Comparison of ENCODE assay signal across 10 mouse cellular contexts in genomic region chr10:81299585-81300351, GRCm38 (mm10). TPM values are rescaled to one million over a fixed set of nuclear protein-coding genes. Genes with fewer than 3 reads are reported as not detected.
DNase-seq lines count a peak whose midpoint lies in the region; ATAC-seq and TF ChIP-seq lines count a peak whose summit lies in the region.
"Had no signal": no experiment of that assay in that cellular context is flagged by ENCODE, and none has a peak within 500 bp of the region (broad histone marks: within the 10 kb centered on the region; RNA-seq: fewer than 3 reads in every experiment).

No protein-coding gene starts in this region.

- no peaks in the 10 kb centered on the region for H3K27me3 ChIP-seq in forebrain, embryonic 12.5 days
- H3K27me3 ChIP-seq in forebrain, embryonic 14.5 days (replicated peaks; ENCODE audit: control insufficient read depth, insufficient read depth, low read length) = no peaks in the 10 kb centered on the region
- no peaks in the 10 kb centered on the region for H3K27me3 ChIP-seq in midbrain, embryonic 10.5 days (ENCODE audit: low read depth, poor library complexity, severe bottlenecking)
- H3K27me3 ChIP-seq in midbrain, embryonic 14.5 days (ENCODE audit: control insufficient read depth, insufficient read depth, low read length) = no peaks in the 10 kb centered on the region
- no peaks in the 10 kb centered on the region for H3K27me3 ChIP-seq in kidney, embryonic 14.5 days (ENCODE audit: control insufficient read depth, insufficient read depth, low read length)
- no peaks in the 10 kb centered on the region for H3K27me3 ChIP-seq in small intestine, adult 2 months (ENCODE audit: control insufficient read depth, insufficient read depth, low read length)
- no peaks in the 10 kb centered on the region for H3K27me3 ChIP-seq in forebrain, embryonic 10.5 days (ENCODE audit: poor library complexity, severe bottlenecking)

- H3K36me3 ChIP-seq in forebrain, embryonic 12.5 days (replicated peaks) = peaks cover 12% of the 10 kb centered on the region; the same call in 1 of the 2 replicates
- H3K36me3 ChIP-seq in forebrain, embryonic 14.5 days (ENCODE audit: control insufficient read depth, insufficient read depth, low read length) = peaks cover 4% of the 10 kb centered on the region; the same call in 1 of the 2 replicates
- H3K36me3 ChIP-seq in midbrain, embryonic 10.5 days = peaks cover 39% of the 10 kb centered on the region
- no peaks in the 10 kb centered on the region for H3K36me3 ChIP-seq in midbrain, embryonic 14.5 days (ENCODE audit: control insufficient read depth, insufficient read depth, low read length)
- H3K36me3 ChIP-seq in kidney, embryonic 14.5 days (ENCODE audit: control insufficient read depth, insufficient read depth, low read length) = no peaks in the 10 kb centered on the region
- H3K36me3 ChIP-seq in small intestine, adult 2 months (ENCODE audit: control insufficient read depth, insufficient read depth, low read length) = no peaks in the 10 kb centered on the region
- H3K36me3 ChIP-seq in forebrain, embryonic 10.5 days (replicated peaks) = peaks cover 45% of the 10 kb centered on the region

- no peak overlapping the region for H3K4me2 ChIP-seq in forebrain, embryonic 12.5 days
- no peak overlapping the region for H3K4me2 ChIP-seq in forebrain, embryonic 14.5 days (ENCODE audit: low read length)
- H3K4me2 ChIP-seq in midbrain, embryonic 14.5 days (ENCODE audit: low read length) = no peak overlapping the region
- no peak overlapping the region for H3K4me2 ChIP-seq in kidney, embryonic 14.5 days (replicated peaks; ENCODE audit: low read depth, low read length)

- H3K9me3 ChIP-seq in forebrain, embryonic 12.5 days = no peaks in the 10 kb centered on the region
- H3K9me3 ChIP-seq in forebrain, embryonic 14.5 days (replicated peaks; ENCODE audit: control insufficient read depth, low read length) = no peaks in the 10 kb centered on the region
- H3K9me3 ChIP-seq in midbrain, embryonic 10.5 days (replicated peaks) = no peaks in the 10 kb centered on the region
- no peaks in the 10 kb centered on the region for H3K9me3 ChIP-seq in midbrain, embryonic 14.5 days (ENCODE audit: control insufficient read depth, low read length)
- H3K9me3 ChIP-seq in kidney, embryonic 14.5 days (ENCODE audit: control insufficient read depth, low read length) = no peaks in the 10 kb centered on the region
- no peaks in the 10 kb centered on the region for H3K9me3 ChIP-seq in forebrain, embryonic 10.5 days

- TF ChIP-seq POLR2A in small intestine, adult 2 months (IDR thresholded peaks at IDR 0.05; ENCODE audit: low read depth, low read length) = no peak

- H3K4me1 ChIP-seq in forebrain, embryonic 12.5 days = peaks cover 43% of the 10 kb centered on the region
- peaks cover 2% of the 10 kb centered on the region for H3K4me1 ChIP-seq in forebrain, embryonic 14.5 days (ENCODE audit: control insufficient read depth, insufficient read depth, low read length)
- peaks cover 85% of the 10 kb centered on the region for H3K4me1 ChIP-seq in midbrain, embryonic 10.5 days
- H3K4me1 ChIP-seq in midbrain, embryonic 14.5 days (ENCODE audit: control insufficient read depth, insufficient read depth, low read length) = peaks cover 12% of the 10 kb centered on the region
- H3K4me1 ChIP-seq in kidney, embryonic 14.5 days (ENCODE audit: control insufficient read depth, insufficient read depth, low read length) = peaks cover 48% of the 10 kb centered on the region
- H3K4me1 ChIP-seq in small intestine, adult 2 months (ENCODE audit: control insufficient read depth, insufficient read depth, insufficient read length, low read length) = peaks cover 48% of the 10 kb centered on the region
- H3K4me1 ChIP-seq in forebrain, embryonic 10.5 days = peaks cover 75% of the 10 kb centered on the region

- H3K27ac ChIP-seq in forebrain, embryonic 12.5 days = no peak overlapping the region
- H3K27ac ChIP-seq in forebrain, embryonic 14.5 days (ENCODE audit: low read depth, low read length) = no peak overlapping the region
- peak overlapping the region; percentile 52; the same call in 1 of the 2 replicates for H3K27ac ChIP-seq in midbrain, embryonic 10.5 days (replicated peaks)
- H3K27ac ChIP-seq in midbrain, embryonic 14.5 days (replicated peaks; ENCODE audit: low read depth, low read length) = no peak overlapping the region
- peak overlapping the region; percentile 82 for H3K27ac ChIP-seq in kidney, embryonic 14.5 days (ENCODE audit: low read depth, low read length)
- peak overlapping the region; percentile 64 for H3K27ac ChIP-seq in small intestine, adult 2 months (ENCODE audit: insufficient read depth, low read depth, low read length)
- H3K27ac ChIP-seq in forebrain, embryonic 10.5 days = no peak overlapping the region

- TF ChIP-seq CTCF in small intestine, adult 2 months (IDR thresholded peaks at IDR 0.05; ENCODE audit: extremely low read depth, insufficient read length, insufficient replicate concordance, low read depth, low read length) = no peak

- no peak overlapping the region for H3K4me3 ChIP-seq in forebrain, embryonic 12.5 days (replicated peaks)
- H3K4me3 ChIP-seq in forebrain, embryonic 14.5 days (ENCODE audit: low read depth, low read length) = no peak overlapping the region
- H3K4me3 ChIP-seq in midbrain, embryonic 10.5 days = no peak overlapping the region
- H3K4me3 ChIP-seq in midbrain, embryonic 14.5 days (replicated peaks; ENCODE audit: low read depth, low read length) = no peak overlapping the region
- H3K4me3 ChIP-seq in kidney, embryonic 14.5 days (ENCODE audit: low read length) = no peak overlapping the region
- no peak overlapping the region for H3K4me3 ChIP-seq in small intestine, adult 2 months (ENCODE audit: low read depth, low read length)
- H3K4me3 ChIP-seq in forebrain, embryonic 10.5 days = no peak overlapping the region

- H3K9ac ChIP-seq in forebrain, embryonic 12.5 days = peak overlapping the region; percentile 7; the same call in 1 of the 2 replicates
- H3K9ac ChIP-seq in forebrain, embryonic 14.5 days (ENCODE audit: low read length) = no peak overlapping the region
- no peak overlapping the region for H3K9ac ChIP-seq in midbrain, embryonic 14.5 days (replicated peaks; ENCODE audit: low read length)
- H3K9ac ChIP-seq in kidney, embryonic 14.5 days (ENCODE audit: low read depth, low read length) = 0 out of 2 replicates have a peak overlapping the region, but pooled peaks have one; percentile 18

- 88% methylated on average over 14 of the region's 14 CpGs for WGBS in forebrain, embryonic 12.5 days
- 96% methylated on average over 14 of the region's 14 CpGs for WGBS in forebrain, embryonic 14.5 days
- 92% methylated on average over 14 of the region's 14 CpGs for WGBS in midbrain, embryonic 10.5 days
- WGBS in midbrain, embryonic 14.5 days = 90% methylated on average over 14 of the region's 14 CpGs
- 84% methylated on average over 14 of the region's 14 CpGs for WGBS in kidney, embryonic 14.5 days
- 82% methylated on average over 14 of the region's 14 CpGs for WGBS in small intestine, adult 2 months
- WGBS in forebrain, embryonic 10.5 days = 89% methylated on average over 14 of the region's 14 CpGs

- ATAC-seq in forebrain, embryonic 12.5 days (ENCODE audit: low FRiP score) = no peak
- ATAC-seq in forebrain, embryonic 14.5 days = no peak
- no peak for ATAC-seq in midbrain, embryonic 14.5 days (ENCODE audit: low FRiP score, low TSS enrichment)
- ATAC-seq in kidney, embryonic 14.5 days (ENCODE audit: low FRiP score, low TSS enrichment) = no peak
- ATAC-seq: activated CD4-positive, CD25-positive, alpha-beta regulatory T cell, adult 4 months had no signal

- DNase-seq in forebrain, embryonic 14.5 days (ENCODE audit: low spot score) = no peak
- no peak for DNase-seq in midbrain, embryonic 10.5 days (ENCODE audit: low spot score)
- DNase-seq in midbrain, embryonic 14.5 days = no peak
- DNase-seq in thymus, postnatal 10 days (ENCODE audit: low spot score in 2 of 2) = no peak
- no peak for DNase-seq in forebrain, embryonic 10.5 days (ENCODE audit: extremely low spot score, low spot score)
- DNase-seq: gastrocnemius, postnatal 36 days had no signal

RNA-seq across cellular contexts. Expression of gene Pip5k1c, which starts 7.0 kb away (rescaled TPM):
- 84.1 and 98.7 TPM in 2 replicates for polyA plus RNA-seq in forebrain, embryonic 12.5 days (2016; fragmentation: Nextera tagmentation; extraction: Ambion mirVana)
- 76.4 and 114 TPM in 2 replicates for polyA plus RNA-seq in forebrain, embryonic 14.5 days (2014; fragmentation: Nextera tagmentation; extraction: Ambion mirVana)
- 55.0 and 60.8 TPM in 2 replicates for polyA plus RNA-seq in midbrain, embryonic 10.5 days (2016; fragmentation: Nextera tagmentation; extraction: Ambion mirVana)
- 102 and 132 TPM in 2 replicates for polyA plus RNA-seq in midbrain, embryonic 14.5 days (2014; fragmentation: Nextera tagmentation; extraction: Ambion mirVana)
- polyA plus RNA-seq in kidney, embryonic 14.5 days (2014; fragmentation: Nextera tagmentation; extraction: Ambion mirVana) = 25.4 and 60.7 TPM in 2 replicates
- polyA plus RNA-seq in small intestine, adult 2 months (2012; rRNA removed) = 26.1 and 50.8 TPM in 2 replicates
- polyA plus RNA-seq in forebrain, embryonic 10.5 days (2016; fragmentation: Nextera tagmentation; extraction: Ambion mirVana) = 60.6 and 62.1 TPM in 2 replicates

RNA-seq across cellular contexts. Expression of gene Tjp3, which starts 8.4 kb away (rescaled TPM):
- 9.7 and 11.4 TPM in 2 replicates for polyA plus RNA-seq in forebrain, embryonic 12.5 days (2016; fragmentation: Nextera tagmentation; extraction: Ambion mirVana)
- 4.8 and 7.0 TPM in 2 replicates for polyA plus RNA-seq in forebrain, embryonic 14.5 days (2014; fragmentation: Nextera tagmentation; extraction: Ambion mirVana)
- 6.5 and 6.9 TPM in 2 replicates for polyA plus RNA-seq in midbrain, embryonic 10.5 days (2016; fragmentation: Nextera tagmentation; extraction: Ambion mirVana)
- 4.4 and 5.7 TPM in 2 replicates for polyA plus RNA-seq in midbrain, embryonic 14.5 days (2014; fragmentation: Nextera tagmentation; extraction: Ambion mirVana)
- polyA plus RNA-seq in kidney, embryonic 14.5 days (2014; fragmentation: Nextera tagmentation; extraction: Ambion mirVana) = 7.6 and 11.6 TPM in 2 replicates
- polyA plus RNA-seq in small intestine, adult 2 months (2012; rRNA removed) = 124 and 239 TPM in 2 replicates
- polyA plus RNA-seq in forebrain, embryonic 10.5 days (2016; fragmentation: Nextera tagmentation; extraction: Ambion mirVana) = 8.8 and 10.1 TPM in 2 replicates

RNA-seq across cellular contexts. Expression of gene Cactin, which starts 21.1 kb away (rescaled TPM):
- polyA plus RNA-seq in forebrain, embryonic 12.5 days (2016; fragmentation: Nextera tagmentation; extraction: Ambion mirVana) = 60.8 and 61.8 TPM in 2 replicates
- 16.8 and 22.2 TPM in 2 replicates for polyA plus RNA-seq in forebrain, embryonic 14.5 days (2014; fragmentation: Nextera tagmentation; extraction: Ambion mirVana)
- polyA plus RNA-seq in midbrain, embryonic 10.5 days (2016; fragmentation: Nextera tagmentation; extraction: Ambion mirVana) = 53.5 and 53.6 TPM in 2 replicates
- 22.6 and 22.8 TPM in 2 replicates for polyA plus RNA-seq in midbrain, embryonic 14.5 days (2014; fragmentation: Nextera tagmentation; extraction: Ambion mirVana)
- polyA plus RNA-seq in kidney, embryonic 14.5 days (2014; fragmentation: Nextera tagmentation; extraction: Ambion mirVana) = 21.4 and 29.6 TPM in 2 replicates
- 16.6 and 29.2 TPM in 2 replicates for polyA plus RNA-seq in small intestine, adult 2 months (2012; rRNA removed)
- polyA plus RNA-seq in forebrain, embryonic 10.5 days (2016; fragmentation: Nextera tagmentation; extraction: Ambion mirVana) = 56.0 and 56.7 TPM in 2 replicates

RNA-seq across cellular contexts. Expression of gene Tbxa2r, which starts 28.8 kb away (rescaled TPM):
- 2.1 and 2.9 TPM in 2 replicates for polyA plus RNA-seq in forebrain, embryonic 12.5 days (2016; fragmentation: Nextera tagmentation; extraction: Ambion mirVana)
- 2.9 and 4.1 TPM in 2 replicates for polyA plus RNA-seq in forebrain, embryonic 14.5 days (2014; fragmentation: Nextera tagmentation; extraction: Ambion mirVana)
- polyA plus RNA-seq in midbrain, embryonic 10.5 days (2016; fragmentation: Nextera tagmentation; extraction: Ambion mirVana) = 2.9 and 3.3 TPM in 2 replicates
- 2.9 and 3.7 TPM in 2 replicates for polyA plus RNA-seq in midbrain, embryonic 14.5 days (2014; fragmentation: Nextera tagmentation; extraction: Ambion mirVana)
- 8.7 and 10.1 TPM in 2 replicates for polyA plus RNA-seq in kidney, embryonic 14.5 days (2014; fragmentation: Nextera tagmentation; extraction: Ambion mirVana)
- polyA plus RNA-seq in small intestine, adult 2 months (2012; rRNA removed) = 10.0 and 10.2 TPM in 2 replicates
- 2.4 and 3.0 TPM in 2 replicates for polyA plus RNA-seq in forebrain, embryonic 10.5 days (2016; fragmentation: Nextera tagmentation; extraction: Ambion mirVana)

RNA-seq across cellular contexts. Expression of gene Apba3, which starts 33.0 kb away (rescaled TPM):
- polyA plus RNA-seq in forebrain, embryonic 12.5 days (2016; fragmentation: Nextera tagmentation; extraction: Ambion mirVana) = 31.1 and 33.3 TPM in 2 replicates
- 30.5 and 36.8 TPM in 2 replicates for polyA plus RNA-seq in forebrain, embryonic 14.5 days (2014; fragmentation: Nextera tagmentation; extraction: Ambion mirVana)
- 50.5 and 55.5 TPM in 2 replicates for polyA plus RNA-seq in midbrain, embryonic 10.5 days (2016; fragmentation: Nextera tagmentation; extraction: Ambion mirVana)
- polyA plus RNA-seq in midbrain, embryonic 14.5 days (2014; fragmentation: Nextera tagmentation; extraction: Ambion mirVana) = 25.1 and 27.5 TPM in 2 replicates
- 51.4 and 52.7 TPM in 2 replicates for polyA plus RNA-seq in kidney, embryonic 14.5 days (2014; fragmentation: Nextera tagmentation; extraction: Ambion mirVana)
- polyA plus RNA-seq in small intestine, adult 2 months (2012; rRNA removed) = 100 and 207 TPM in 2 replicates
- polyA plus RNA-seq in forebrain, embryonic 10.5 days (2016; fragmentation: Nextera tagmentation; extraction: Ambion mirVana) = 51.9 and 52.1 TPM in 2 replicates

Comparison
In these comparisons a context has a peak if more than half of its experiments do, and no peak if none do; other contexts are left out.
1. H3K27ac ChIP-seq: peak in midbrain, embryonic 10.5 days (single experiment), kidney, embryonic 14.5 days (single experiment) and small intestine, adult 2 months (single experiment); none in forebrain, embryonic 12.5 days (single experiment), forebrain, embryonic 14.5 days (single experiment), midbrain, embryonic 14.5 days (single experiment) and forebrain, embryonic 10.5 days (single experiment).
2. H3K9ac ChIP-seq: peak in forebrain, embryonic 12.5 days (single experiment) and kidney, embryonic 14.5 days (single experiment); none in forebrain, embryonic 14.5 days (single experiment) and midbrain, embryonic 14.5 days (single experiment).